Mouse (Mus musculus): ENCODE measurements around the gene Olfr1511.
"Not testable (repeated sequence)": the region's sequence is repeated elsewhere in the genome, so short reads cannot be mapped to it uniquely, and the experiment has no call there.

Gene Olfr1511

DNA sequence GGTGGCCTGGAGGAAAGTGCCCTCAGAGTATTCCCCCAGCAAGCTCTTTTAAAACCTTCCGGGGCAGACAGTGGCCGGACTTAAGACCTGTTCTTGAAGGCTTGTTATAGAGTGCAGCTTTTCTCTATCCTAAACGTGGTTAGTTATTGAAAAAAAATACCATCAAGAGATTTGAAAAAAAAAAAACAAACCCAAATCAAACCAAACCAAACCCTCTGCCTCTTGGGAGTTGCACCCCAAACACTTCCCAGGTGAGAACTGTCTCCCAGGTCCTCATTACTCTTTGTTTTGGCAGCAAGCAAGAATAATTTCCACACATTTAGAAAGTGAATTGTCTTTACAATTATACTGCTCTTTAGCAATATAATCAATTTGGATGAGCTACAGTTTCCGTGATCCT, at the start of gene Olfr1511:
TSS of gene Olfr1511 (minus strand) at position 101 of the 400 bp plus-strand sequence.
- no peak for DNase-seq (ENCODE audit: low spot score in 2 of 2)

DNA sequence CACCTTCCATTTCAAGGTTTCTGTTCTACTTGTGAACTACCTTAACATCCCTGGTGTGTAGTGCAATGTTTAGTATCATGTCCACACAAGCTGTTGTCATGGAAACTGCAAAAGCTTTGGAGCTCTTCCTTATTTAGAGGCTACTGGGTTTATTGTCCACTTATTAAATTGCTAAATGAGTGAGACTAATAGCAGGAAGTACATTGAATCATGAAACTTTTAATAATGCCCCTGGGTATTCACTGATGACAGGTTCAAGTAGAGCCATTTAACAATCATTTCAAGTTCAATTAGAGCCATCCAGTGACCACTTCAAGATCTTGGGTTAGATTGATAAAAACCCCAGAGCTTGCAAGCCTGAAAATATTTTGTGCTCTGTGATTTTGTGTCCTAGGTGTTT, 45.5 kb upstream of the Olfr1511 start, which contains the start of gene Olfr1509:
TSS of gene Olfr1509 (plus strand) at position 301 of the 400 bp plus-strand sequence.
- no peak for DNase-seq (ENCODE audit: low spot score in 2 of 2)

DNA sequence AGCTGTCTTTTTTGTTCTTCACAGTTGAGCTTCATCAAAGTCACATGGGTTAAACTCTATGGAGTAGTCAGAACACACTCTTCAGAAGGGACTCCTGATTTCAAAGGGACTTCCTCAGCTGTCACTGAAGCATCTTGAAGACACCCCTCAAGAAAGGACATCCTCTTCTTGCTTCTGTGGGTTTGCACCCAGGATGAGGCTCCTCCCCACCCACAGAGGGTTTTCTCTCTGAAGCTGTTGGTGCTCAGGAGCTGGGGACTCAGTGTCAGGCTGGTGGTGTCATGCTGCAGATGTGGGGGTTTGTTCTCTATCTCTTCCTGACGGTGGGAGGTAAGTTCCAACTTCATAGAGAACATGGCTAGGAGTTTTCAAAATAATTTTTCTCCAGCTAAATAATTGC, 30.5 kb upstream of the Olfr1511 start:
- no peak for DNase-seq (ENCODE audit: low spot score in 2 of 2)

- DNase-seq (ENCODE audit: low spot score in 2 of 2) = no peak
Measured at GRCm38 (mm10) chr14:52414273-52414672, 17.1 kb upstream of the Olfr1511 start, which contains the start of gene Olfr1510. TSS of gene Olfr1510 (minus strand) at chr14:52414373.

DNA sequence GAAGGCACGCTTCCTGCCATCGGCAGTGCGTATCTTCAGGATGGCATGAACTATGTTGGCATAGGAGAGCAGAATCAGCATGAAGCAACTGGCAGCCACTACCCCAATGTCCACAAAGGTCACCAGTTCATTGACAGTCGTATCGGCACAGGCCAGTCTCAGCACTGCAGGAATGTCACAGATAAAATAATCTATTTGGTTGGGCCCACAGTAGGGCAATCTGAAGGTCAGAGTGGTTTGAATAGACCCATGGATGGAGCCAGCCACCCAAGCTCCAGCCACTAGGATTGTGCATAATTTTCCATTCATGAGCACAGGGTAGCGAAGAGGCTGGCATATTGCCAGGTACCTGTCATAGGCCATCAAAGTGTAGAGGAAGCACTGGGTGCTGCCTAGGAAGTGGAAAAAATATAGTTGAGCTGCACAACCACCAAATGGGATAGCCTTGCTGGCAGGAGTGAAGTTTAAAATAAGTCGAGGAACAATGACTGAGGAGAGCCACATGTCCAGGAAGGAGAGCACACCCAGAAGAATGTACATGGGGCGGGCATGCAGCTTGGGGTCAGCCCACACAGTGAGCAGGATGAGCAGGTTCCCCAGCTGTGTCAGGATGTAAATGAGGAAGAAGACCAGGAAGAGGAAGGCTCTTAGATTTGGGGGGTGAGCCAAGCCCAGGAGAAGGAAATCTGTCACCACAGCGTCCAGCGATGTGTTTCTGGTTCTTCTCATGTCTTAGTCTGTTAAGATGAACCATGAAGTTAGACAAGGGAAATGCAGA, 13.2 kb upstream of the Olfr1511 start:
- DNase-seq (ENCODE audit: low spot score in 2 of 2) = not testable (repeated sequence)

GRCm38 (mm10) chr14:52390084-52390848, 6.9 kb downstream of the Olfr1511 start:
- DNase-seq (ENCODE audit: low spot score in 2 of 2) = not testable (repeated sequence)

DNA sequence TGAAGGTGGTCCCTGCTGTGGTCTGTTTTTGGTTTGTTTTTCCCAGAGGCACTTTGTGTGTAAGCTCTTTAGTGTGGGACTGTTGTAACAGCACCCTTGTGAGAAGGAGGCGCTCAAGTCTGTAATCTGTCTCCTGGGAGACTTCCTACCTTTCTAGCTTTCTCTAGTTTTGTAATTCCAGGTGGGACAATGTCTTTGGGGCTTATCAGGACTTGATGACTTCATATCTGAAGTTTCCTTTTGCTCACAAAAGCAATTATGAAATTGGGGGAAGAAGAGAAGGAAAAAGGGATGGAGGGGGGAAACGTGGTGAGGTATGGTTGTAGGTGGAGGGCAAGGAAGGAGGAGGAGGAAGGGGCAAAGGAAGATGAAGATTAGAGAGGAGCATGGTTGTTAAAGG, 18.1 kb downstream of the Olfr1511 start, which contains the start of gene Olfr1512:
TSS of gene Olfr1512 (minus strand) at position 101 of the 400 bp plus-strand sequence.
- DNase-seq (ENCODE audit: low spot score in 2 of 2) = no peak

- no peak for DNase-seq (ENCODE audit: low spot score in 2 of 2)
Measured at GRCm38 (mm10) chr14:52368741-52369140, 28.4 kb downstream of the Olfr1511 start.

GRCm38 (mm10) chr14:52356308-52356707, 40.9 kb downstream of the Olfr1511 start, which contains the start of gene Olfr1513:
TSS of gene Olfr1513 (minus strand) at chr14:52356408.
- no peak for DNase-seq (ENCODE audit: low spot score in 2 of 2)

Data from right cerebral cortex, adult 2 months (tissue).